Mouse (Mus musculus) lung, adult 2 months (tissue): ENCODE data around the gene Fam57a.

Source experiments
- CTCF ChIP-seq: fragments of 200-500 bp; IDR thresholded peaks from 2 replicates; pipeline ENCODE4 v1.5.1; 2011; ENCODE audit warnings: mild to moderate bottlenecking, low read length, control low read depth; ENCODE audit not compliant: insufficient read depth
- POLR2A ChIP-seq: fragments of 200-500 bp; IDR thresholded peaks from 2 replicates; pipeline ENCODE4 v1.6.1; 2011; ENCODE audit warnings: low read depth, mild to moderate bottlenecking, control low read depth, low read length, borderline replicate concordance; ENCODE audit errors: extremely low read depth

- no peak for TF ChIP-seq POLR2A
- TF ChIP-seq CTCF: no peak
Observed at GRCm38 (mm10) chr11:76196977-76197469, 17.6 kb downstream of the Fam57a start.
